Mouse (Mus musculus): ENCODE data around the gene Gpr82. TPM values are rescaled to one million over a fixed set of nuclear protein-coding genes. Genes with fewer than 3 reads are reported as not detected.

The Gpr82 gene
- polyA plus RNA-seq, 3 experiments from 2014 or later = 0.17 to 0.57 (median 0.45) TPM

- no peak for ATAC-seq
Measured at GRCm38 (mm10) chrX:13700681-13701080, 39.5 kb downstream of the Gpr82 start.

GRCm38 (mm10) chrX:13705051-13705450 lies 43.9 kb downstream of the Gpr82 start:
- no peak for ATAC-seq

- no peak for ATAC-seq
Measured at GRCm38 (mm10) chrX:13710174-13710573, 49.0 kb downstream of the Gpr82 start.

Other genes with a start within 250 kb of the Gpr82 start
- under 1 TPM in 1 of 3 experiments, not detected in 2; 0.07 TPM for gene Nyx, start 195.3 kb upstream of the Gpr82 start, polyA plus RNA-seq (2017; shearing (Covaris generic))
- gene Gpr34, start 29.3 kb upstream of the Gpr82 start, polyA plus RNA-seq (2017; shearing (Covaris generic)) = 10 to 100 TPM in 2 of 3 experiments, 1 to 10 TPM in 1; 5.4 to 29.1 (median 24.6) TPM
- under 1 TPM; 0.39 to 0.77 (median 0.57) TPM for gene Cask, start 190.0 kb downstream of the Gpr82 start, polyA plus RNA-seq (2017; shearing (Covaris generic))